Mouse (Mus musculus): ENCODE measurements around the gene Gimap4. TPM values are rescaled to one million over a fixed set of nuclear protein-coding genes. Genes with fewer than 3 reads are reported as not detected.

Gimap4 gene
- total and polyA plus RNA-seq, 3 experiments, result 22.4 to 28.1 (median 25.3) TPM

GRCm38 (mm10) chr6:48648779-48649178, 35.6 kb upstream of the Gimap4 start:
- intact Hi-C loops (cut with DNase I), result loop anchor here (5.0 kb wide), 1 partner anchor 59 kb away; the partner anchor contains the start of gene Gimap6

GRCm38 (mm10) chr6:48650041-48650440, 34.3 kb upstream of the Gimap4 start:
- H3K79me2 ChIP-seq (replicated peaks; ENCODE audit: control insufficient read depth, insufficient read depth, low read length), result no peaks in the 10 kb centered on the region
- whole genome bisulfite sequencing, result 87% methylated on average over 9 of the region's 9 CpGs
- intact Hi-C loops (cut with DNase I), result no loop called here
- DNase-seq, result no peak
- no peak overlapping the region for H3K9ac ChIP-seq (ENCODE audit: low read depth, low read length)
- no peaks in the 10 kb centered on the region for H3K27me3 ChIP-seq (ENCODE audit: control insufficient read depth, insufficient read depth, low read length)
- H3K4me1 ChIP-seq (ENCODE audit: control insufficient read depth, insufficient read depth, low read length), result peaks cover 1% of the 10 kb centered on the region; the same call in 1 of the 2 replicates
- TF ChIP-seq POLR2A (IDR thresholded peaks at IDR 0.05; ENCODE audit: insufficient read depth, low read depth, low read length) (no peak), CTCF (IDR thresholded peaks at IDR 0.05) (no peak), EP300 (IDR thresholded peaks at IDR 0.05; ENCODE audit: insufficient read depth, low read depth, low read length) (no peak)
- H3K36me3 ChIP-seq (ENCODE audit: control insufficient read depth, insufficient read depth, low read length), result no peaks in the 10 kb centered on the region
- H3K27ac ChIP-seq, result no peak overlapping the region
- no peak overlapping the region for H3K4me3 ChIP-seq

More at GRCm38 (mm10) chr6:48648779-48649178, 35.6 kb upstream of the Gimap4 start:
- Histone ChIP-seq H3K4me3 (no peak overlapping the region), H3K4me1 (ENCODE audit: control insufficient read depth, insufficient read depth, low read length) (peaks cover 1% of the 10 kb centered on the region; the same call in 1 of the 2 replicates), H3K27me3 (ENCODE audit: control insufficient read depth, insufficient read depth, low read length) (no peaks in the 10 kb centered on the region), H3K9ac (ENCODE audit: low read depth, low read length) (no peak overlapping the region), H3K27ac (no peak overlapping the region), H3K79me2 (replicated peaks; ENCODE audit: control insufficient read depth, insufficient read depth, low read length) (no peaks in the 10 kb centered on the region), H3K36me3 (ENCODE audit: control insufficient read depth, insufficient read depth, low read length) (no peaks in the 10 kb centered on the region)
- DNase-seq, result no peak
- no peak for TF ChIP-seq POLR2A (IDR thresholded peaks at IDR 0.05; ENCODE audit: insufficient read depth, low read depth, low read length)
- no peak for TF ChIP-seq EP300 (IDR thresholded peaks at IDR 0.05; ENCODE audit: insufficient read depth, low read depth, low read length)
- no peak for TF ChIP-seq CTCF (IDR thresholded peaks at IDR 0.05)
- WGBS, result 86% methylated on average over 4 of the region's 4 CpGs

DNA sequence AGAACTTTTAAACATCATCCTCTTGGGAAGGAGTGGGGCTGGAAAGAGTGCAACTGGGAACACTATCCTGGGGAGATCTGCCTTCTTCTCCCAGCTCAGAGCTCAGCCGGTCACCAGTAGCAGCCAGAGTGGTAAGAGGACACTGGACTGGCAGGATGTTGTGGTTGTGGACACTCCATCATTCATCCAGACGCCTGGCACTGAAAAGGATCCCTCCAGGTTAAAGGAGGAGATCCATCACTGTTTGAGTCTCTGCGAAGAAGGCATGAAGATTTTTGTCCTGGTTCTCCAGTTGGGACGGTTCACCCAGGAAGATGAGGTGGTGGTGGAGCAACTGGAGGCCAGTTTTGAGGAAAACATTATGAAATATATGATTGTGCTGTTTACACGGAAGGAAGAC, 25.6 kb upstream of the Gimap4 start:
- Histone ChIP-seq H3K27me3 (ENCODE audit: control insufficient read depth, insufficient read depth, low read length) (no peaks in the 10 kb centered on the region), H3K79me2 (replicated peaks; ENCODE audit: control insufficient read depth, insufficient read depth, low read length) (no peaks in the 10 kb centered on the region), H3K36me3 (ENCODE audit: control insufficient read depth, insufficient read depth, low read length) (no peaks in the 10 kb centered on the region; the same call in 1 of the 2 replicates), H3K4me3 (no peak overlapping the region), H3K4me1 (ENCODE audit: control insufficient read depth, insufficient read depth, low read length) (no peaks in the 10 kb centered on the region; the same call in 1 of the 2 replicates), H3K27ac (no peak overlapping the region), H3K9ac (ENCODE audit: low read depth, low read length) (no peak overlapping the region)
- intact Hi-C loops (cut with DNase I), result no loop called here
- no peak for TF ChIP-seq EP300 (IDR thresholded peaks at IDR 0.05; ENCODE audit: insufficient read depth, low read depth, low read length)
- no peak for TF ChIP-seq POLR2A (IDR thresholded peaks at IDR 0.05; ENCODE audit: insufficient read depth, low read depth, low read length)
- TF ChIP-seq CTCF (IDR thresholded peaks at IDR 0.05), result no peak
- 76% methylated on average over 5 of the region's 5 CpGs for WGBS
- DNase-seq, result no peak

DNA sequence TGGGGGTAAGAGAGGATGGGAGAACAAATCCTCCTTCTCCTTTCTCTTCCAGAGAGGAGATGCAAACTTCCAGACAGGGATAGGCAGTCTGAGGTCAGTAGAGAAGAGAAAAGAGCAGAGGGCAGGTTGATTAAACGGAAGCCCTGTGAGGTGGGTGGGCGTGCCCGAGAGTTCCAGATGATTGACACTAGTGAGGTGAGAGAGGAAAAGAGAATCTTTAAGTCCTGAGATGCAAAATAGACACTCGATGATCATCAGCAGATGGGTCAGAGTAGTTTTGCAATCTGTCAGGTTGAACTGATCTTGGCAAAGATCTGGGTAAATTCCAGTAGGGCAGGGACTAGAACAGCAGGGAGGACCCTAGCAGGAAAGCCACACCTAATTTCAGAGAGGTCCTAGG, 19.6 kb upstream of the Gimap4 start:
- Histone ChIP-seq H3K36me3 (ENCODE audit: control insufficient read depth, insufficient read depth, low read length) (no peaks in the 10 kb centered on the region), H3K27me3 (ENCODE audit: control insufficient read depth, insufficient read depth, low read length) (no peaks in the 10 kb centered on the region), H3K4me1 (ENCODE audit: control insufficient read depth, insufficient read depth, low read length) (no peaks in the 10 kb centered on the region), H3K27ac (no peak overlapping the region), H3K79me2 (replicated peaks; ENCODE audit: control insufficient read depth, insufficient read depth, low read length) (no peaks in the 10 kb centered on the region), H3K9ac (ENCODE audit: low read depth, low read length) (no peak overlapping the region), H3K4me3 (no peak overlapping the region)
- DNase-seq, result no peak
- WGBS, result 82% methylated on average over 4 of the region's 4 CpGs
- intact Hi-C loops (cut with DNase I), result no loop called here
- TF ChIP-seq POLR2A (IDR thresholded peaks at IDR 0.05; ENCODE audit: insufficient read depth, low read depth, low read length), result no peak

DNA sequence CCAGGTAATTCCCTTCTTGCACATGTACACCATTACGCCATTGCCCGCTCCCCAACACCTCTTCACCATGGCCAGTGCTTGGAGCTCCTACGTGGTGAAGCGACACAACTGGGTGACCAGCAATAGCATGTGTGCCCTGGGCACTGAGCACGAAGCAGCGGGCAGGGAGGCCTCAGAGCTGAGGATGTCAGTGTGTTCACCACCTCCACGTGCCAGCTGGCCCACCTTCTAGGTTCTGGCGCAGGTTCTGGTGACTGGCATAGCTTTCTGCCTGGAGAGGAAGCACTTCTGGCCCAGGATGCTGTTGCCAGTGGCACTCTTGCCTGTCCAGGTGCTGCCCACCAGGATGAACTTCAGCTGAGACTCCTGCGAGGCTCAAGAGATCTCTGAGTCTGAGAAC, 18.9 kb upstream of the Gimap4 start:
- intact Hi-C loops (cut with DNase I), result no loop called here
- no peak for TF ChIP-seq CTCF (IDR thresholded peaks at IDR 0.05)
- Histone ChIP-seq H3K36me3 (ENCODE audit: control insufficient read depth, insufficient read depth, low read length) (no peaks in the 10 kb centered on the region), H3K9ac (ENCODE audit: low read depth, low read length) (no peak overlapping the region), H3K4me1 (ENCODE audit: control insufficient read depth, insufficient read depth, low read length) (no peaks in the 10 kb centered on the region), H3K27me3 (ENCODE audit: control insufficient read depth, insufficient read depth, low read length) (no peaks in the 10 kb centered on the region), H3K27ac (no peak overlapping the region), H3K79me2 (replicated peaks; ENCODE audit: control insufficient read depth, insufficient read depth, low read length) (no peaks in the 10 kb centered on the region), H3K4me3 (no peak overlapping the region)
- no peak for DNase-seq
- WGBS, result 91% methylated on average over 9 of the region's 9 CpGs

DNA sequence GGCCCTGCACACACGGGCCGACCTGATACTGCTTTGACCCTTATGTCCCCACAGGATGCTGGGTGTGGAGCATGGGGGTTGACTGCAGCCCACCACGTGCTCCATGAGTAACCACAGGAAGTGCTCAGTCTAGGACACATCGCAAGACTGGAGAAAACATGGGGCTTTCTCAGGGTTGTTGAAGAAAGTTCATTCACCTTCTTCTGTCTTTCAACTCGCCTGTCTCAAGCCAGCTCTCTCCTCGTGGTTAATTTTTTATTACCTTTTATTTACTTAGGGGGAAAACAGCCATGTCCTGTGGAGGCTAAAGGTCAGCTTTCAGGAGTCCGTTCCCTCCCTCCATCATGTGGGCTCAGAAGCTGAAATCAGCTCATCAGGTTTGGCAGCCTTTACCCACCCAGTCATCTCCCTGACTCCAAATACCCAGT, 18.2 kb upstream of the Gimap4 start:
- no peak for DNase-seq
- WGBS, result 37% methylated on average over 7 of the region's 7 CpGs
- Histone ChIP-seq H3K79me2 (replicated peaks; ENCODE audit: control insufficient read depth, insufficient read depth, low read length) (no peaks in the 10 kb centered on the region), H3K4me3 (no peak overlapping the region), H3K27me3 (ENCODE audit: control insufficient read depth, insufficient read depth, low read length) (no peaks in the 10 kb centered on the region), H3K36me3 (ENCODE audit: control insufficient read depth, insufficient read depth, low read length) (no peaks in the 10 kb centered on the region), H3K9ac (ENCODE audit: low read depth, low read length) (no peak overlapping the region), H3K27ac (no peak overlapping the region), H3K4me1 (ENCODE audit: control insufficient read depth, insufficient read depth, low read length) (no peaks in the 10 kb centered on the region)
- TF ChIP-seq POLR2A (IDR thresholded peaks at IDR 0.05; ENCODE audit: insufficient read depth, low read depth, low read length) (no peak), EP300 (IDR thresholded peaks at IDR 0.05; ENCODE audit: insufficient read depth, low read depth, low read length) (no peak), CTCF (IDR thresholded peaks at IDR 0.05) (no peak)
- intact Hi-C loops (cut with DNase I), result no loop called here
